Mouse (Mus musculus) heart, postnatal 36 days (tissue): ENCODE data around the gene Fyn. TPM values are rescaled to one million over a fixed set of nuclear protein-coding genes. Genes with fewer than 3 reads are reported as not detected.

Source experiments
- DNase-seq, 2 experiments: peaks; one replicate each; pipeline ENCODE4 v3.0.0; 2021 to 2022
- intact Hi-C: fragments of 180-260 bp; cut with DNase I; formaldehyde crosslinking; loops from one replicate; pipeline ENCODE4 v1.15.1; 2025
- total RNA-seq, 2 experiments: library from RNA; stranded (reverse); gene quantifications; 2 replicates each; pipeline ENCODE4 v1.2.3; 2021

Gene Fyn
- total RNA-seq, 2 experiments from 2014 or later, result 32.1 to 35.1 TPM

DNA sequence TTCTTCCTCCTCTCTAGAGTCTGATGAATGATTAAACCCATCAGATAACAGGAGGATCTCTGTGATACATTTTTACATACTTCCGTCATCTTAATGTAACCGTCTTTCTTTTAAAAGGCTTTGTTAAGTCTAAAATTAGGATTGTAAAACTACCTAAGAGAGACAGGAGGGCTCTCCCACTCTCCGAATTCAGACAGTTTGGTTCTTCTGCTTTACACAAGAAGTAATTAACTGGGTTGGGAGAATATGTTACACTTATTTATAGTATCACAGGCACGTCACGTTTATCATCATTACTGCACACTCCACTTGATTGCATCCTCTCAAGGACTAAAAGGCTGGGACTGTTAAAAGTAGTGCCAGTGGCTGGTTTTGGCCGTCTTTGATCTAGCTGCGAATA, 40.9 kb downstream of the Fyn start:
- no peak for DNase-seq
- intact Hi-C loops, result loop anchor here (5.0 kb wide), 2 partner anchors 37 to 43 kb away; no protein-coding TSS in a partner anchor

DNA sequence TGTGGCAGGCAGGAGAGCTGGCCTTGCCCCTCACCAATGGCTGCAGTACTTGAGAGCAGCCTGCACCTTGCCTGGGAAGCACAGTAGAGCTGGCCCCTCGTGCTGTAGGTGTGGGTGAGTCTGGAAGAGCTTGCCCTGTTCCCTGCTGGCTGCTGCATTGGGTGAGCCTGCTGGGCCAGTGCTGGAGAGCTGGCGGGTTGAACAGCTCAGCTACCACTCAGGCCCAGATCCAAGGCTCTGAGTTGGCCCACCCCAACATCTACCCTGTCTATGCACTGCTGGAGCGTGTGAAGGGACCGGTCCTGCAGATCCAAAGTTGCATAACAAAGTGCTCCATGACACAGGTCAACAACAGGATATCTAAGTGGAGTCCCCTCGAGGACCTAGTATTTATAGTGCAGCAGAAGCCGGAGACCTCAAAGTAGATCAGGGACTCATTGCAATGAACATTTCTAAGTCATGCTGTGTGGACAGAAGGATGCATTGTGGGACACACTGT, 41.5 kb downstream of the Fyn start:
- DNase-seq, result no peak
- intact Hi-C loops, result no loop called here

DNA sequence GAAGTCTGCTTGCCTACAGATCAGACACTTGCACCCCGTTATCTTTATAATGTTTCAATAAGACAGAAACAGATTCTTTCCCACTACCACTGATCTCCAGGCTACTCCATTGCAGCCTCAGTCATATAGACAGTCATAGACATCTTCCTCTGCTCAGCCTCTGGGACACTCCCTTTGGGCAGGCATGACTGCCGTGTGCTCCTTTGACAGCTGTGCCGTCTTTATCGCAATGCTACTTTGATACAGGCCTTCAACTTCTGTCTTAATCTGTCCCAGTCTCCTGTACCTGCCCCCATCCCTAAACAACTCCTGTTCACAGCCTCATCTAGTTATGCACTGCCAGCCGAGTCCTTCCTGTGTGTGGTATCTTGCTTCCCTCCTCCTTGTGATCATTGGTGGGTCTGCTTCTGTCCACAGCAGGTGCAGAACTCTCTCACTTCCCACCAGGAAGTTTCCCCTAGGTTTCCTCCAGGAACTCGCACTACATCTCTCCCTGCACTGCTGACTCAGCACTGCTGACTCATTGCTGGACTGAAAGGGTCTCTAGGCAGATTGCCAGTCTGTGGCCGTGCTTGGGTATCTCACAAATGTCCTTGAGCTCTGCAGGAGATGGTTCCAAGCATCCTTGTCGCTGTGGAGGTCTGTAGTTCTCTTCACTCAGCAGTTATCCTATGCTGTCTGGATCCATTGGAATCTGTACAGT, 43.4 kb downstream of the Fyn start:
- intact Hi-C loops, result no loop called here
- DNase-seq, result no peak

DNA sequence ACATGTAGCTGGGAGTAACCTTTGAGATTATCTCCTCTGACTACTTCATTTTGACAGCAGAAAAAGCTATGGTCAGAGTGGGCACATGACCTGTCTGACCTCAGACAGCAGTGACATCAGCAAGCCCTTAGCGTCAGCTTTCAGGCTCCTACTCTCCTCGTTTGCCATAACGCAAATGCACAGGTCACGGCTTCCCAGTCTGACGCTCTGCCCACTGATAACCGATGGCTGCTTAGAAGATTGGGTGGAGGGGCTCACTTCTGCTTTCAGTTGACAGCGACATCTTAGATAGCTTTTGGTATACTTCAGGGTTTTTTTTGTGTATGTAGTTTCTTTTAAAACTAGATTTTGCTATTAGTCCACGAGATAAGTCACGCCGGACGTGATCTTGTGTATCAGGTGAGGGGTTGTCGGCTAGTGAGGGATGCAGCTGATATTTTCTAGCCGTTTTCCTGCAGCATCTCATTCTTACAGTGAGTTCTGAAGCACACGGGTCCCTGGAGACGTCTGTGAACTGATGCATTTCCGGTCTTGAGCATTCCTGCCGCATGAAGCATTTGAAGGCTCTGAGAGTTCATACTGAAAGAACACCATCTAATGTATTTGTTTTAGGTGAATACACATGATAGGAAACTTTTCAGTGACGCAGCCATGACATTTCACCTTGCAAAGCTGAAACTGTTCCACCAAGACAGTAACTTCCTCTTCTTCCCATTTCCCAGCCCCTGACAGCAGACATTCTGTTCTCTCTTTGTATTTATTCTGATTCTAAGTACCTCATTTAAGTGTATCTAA, 44.4 kb downstream of the Fyn start:
- intact Hi-C loops, result no loop called here
- DNase-seq, result peak in 1 of 2 experiments; percentile 29

DNA sequence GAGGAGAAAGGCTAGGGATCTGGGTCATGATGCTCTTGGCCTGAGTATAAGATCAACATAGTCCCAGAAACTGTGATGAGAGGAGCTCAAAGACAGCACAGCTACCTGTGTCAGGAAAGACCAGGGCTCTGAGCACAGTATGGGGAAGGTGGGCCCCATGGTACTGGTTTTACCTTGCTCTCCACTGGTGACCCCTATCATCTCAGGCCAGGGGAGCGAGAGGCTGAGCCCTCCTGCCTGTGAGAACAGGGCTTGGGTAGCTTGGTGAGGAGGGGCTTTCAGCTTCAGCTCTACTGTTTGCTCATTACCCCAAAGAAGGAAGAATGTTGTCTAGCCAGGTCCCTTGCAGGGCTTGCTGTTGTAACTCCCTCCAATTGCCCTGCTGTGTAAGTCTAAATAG, 45.4 kb downstream of the Fyn start:
- no peak for DNase-seq
- intact Hi-C loops, result no loop called here

DNA sequence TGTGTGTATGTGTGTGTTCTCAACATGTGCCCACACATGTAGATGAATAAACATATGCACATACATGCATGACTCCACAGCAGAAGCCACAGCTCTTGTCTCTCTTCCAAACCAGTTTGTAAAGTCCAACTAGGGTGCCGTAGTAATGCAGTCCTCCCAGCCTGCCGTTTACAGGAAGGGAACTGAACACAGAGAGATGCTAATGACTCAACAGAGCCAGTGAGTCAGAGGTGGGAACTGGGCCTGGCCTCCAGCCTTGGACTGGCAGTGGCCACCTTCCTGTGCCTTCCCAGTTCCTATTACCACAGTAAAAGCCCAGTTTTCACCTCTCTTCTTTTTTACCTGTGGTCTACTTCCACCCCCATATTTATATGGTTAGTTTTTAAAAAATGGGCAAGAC, 46.9 kb downstream of the Fyn start:
- DNase-seq, result peak; percentile 31 to 37

DNA sequence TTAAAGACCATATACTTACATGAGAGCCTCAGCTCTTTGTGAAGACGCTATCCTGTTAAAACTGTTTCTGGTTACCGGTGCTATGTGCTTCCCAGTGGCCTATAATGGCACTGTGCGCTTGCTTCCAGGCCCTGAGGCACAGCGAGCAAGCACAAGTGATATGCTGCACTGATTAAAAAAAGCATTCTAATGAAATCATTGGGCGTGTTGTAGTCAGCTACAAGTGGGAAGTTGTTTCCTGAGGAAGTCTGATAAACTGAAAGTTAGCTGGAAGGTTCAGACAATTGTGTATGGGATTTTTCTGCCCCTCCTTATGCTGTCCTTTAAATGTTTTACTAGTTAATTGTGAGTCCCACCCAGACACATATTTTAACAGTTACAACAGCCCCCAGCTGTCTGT, 49.0 kb downstream of the Fyn start:
- DNase-seq, result peak in 1 of 2 experiments; percentile 33
- intact Hi-C loops, result no loop called here

More for the DNA sequence above, 46.9 kb downstream of the Fyn start:
- intact Hi-C loops, result no loop called here

DNA sequence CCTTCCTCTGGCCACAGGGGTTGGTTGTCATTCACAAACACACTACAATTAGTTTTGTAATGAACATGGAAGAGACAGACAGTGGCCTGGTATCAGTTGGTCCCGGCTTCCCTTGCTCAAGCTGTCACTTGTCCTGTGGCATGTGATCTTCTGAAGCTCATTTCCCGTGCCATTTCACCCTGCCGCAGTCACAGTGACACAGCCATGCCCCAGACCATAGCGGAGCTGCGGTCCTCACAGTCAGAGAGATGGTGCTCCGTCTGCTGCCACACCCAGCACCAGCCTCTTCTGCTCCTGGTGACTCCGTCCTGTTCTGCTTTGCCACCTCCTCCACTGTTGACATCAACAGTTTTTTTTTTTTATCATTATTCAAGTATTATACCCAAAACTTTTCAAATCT, 49.7 kb downstream of the Fyn start:
- DNase-seq, result no peak
- intact Hi-C loops, result no loop called here

DNA sequence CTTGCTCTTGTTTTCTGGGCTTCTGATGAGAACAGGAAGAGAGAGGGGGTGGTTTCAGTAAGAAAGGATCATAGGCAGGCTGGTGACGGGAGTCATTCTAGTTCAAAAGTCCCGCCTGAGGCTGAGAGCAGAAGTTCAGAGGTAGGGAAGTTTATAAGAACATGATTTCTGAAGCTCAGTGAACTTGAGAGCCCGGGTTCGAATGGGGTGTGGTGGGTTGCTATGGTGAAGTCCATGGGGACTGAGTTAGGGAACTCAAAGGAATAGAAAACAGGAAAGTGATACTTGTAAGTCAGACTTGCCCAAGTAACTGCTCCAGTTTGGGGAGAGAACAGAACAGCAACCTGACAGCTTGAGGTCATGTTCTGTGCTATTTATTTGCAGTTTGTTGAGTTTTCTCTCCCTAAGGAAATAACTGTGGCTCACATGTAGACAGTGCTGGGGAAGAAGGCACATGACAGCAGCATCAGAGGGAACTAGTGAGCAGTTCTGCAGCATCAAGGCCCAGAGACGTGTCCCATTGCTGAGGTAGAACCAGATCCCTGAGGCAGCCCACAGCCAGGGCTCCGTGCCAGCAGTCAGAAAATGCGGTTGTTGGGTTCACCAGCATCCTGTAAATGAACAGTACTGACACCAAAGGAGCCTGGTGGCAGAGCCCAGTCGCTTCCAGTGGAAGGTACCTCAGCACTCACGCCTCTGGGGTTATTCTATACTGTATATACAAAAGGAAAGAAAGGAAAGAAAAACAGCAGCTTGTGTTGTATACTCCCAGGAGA, 52.4 kb downstream of the Fyn start:
- DNase-seq, result peak in 1 of 2 experiments; percentile 57
- intact Hi-C loops, result no loop called here

DNA sequence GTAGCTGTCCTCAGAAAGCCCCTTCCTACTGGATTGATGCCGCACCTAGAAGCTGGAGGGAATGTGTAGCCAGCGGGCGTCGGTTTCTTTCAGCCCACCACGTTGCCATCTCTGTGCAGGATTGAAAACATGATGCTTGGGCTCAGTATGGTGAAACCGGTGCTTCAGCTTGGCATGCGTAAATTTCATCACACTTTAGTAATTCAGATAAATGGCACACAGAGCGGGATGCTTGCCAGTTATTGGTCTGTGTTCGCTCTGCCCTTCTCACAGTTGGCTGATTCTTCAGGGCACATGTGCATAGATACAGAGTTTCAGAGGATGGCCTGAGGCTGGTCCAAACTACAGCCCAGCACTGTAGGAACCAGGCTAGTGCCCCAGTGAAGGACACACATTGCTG, 53.1 kb downstream of the Fyn start:
- DNase-seq, result no peak
- intact Hi-C loops, result no loop called here

DNA sequence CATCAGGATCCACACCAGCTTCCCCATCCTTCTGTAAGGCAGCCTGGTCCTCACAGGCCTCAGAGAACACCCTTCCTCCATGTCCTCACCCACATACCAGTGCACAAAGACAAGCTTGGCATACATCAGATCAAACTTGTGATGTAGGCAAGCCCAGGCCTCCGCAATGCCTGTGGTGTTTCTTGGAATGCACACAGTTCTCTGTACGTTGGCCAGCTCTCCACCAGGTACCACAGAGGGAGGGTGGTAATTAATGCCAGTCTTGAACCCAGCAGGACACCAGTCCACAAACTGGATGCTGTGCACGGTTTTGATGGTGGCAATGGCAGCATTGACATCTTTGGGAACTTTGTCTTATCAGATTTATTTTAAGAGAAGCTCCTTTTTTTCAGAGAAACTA, 56.0 kb downstream of the Fyn start:
- intact Hi-C loops, result loop anchor here (2.0 kb wide), 1 partner anchor 14 kb away; no protein-coding TSS in a partner anchor
- no peak for DNase-seq

DNA sequence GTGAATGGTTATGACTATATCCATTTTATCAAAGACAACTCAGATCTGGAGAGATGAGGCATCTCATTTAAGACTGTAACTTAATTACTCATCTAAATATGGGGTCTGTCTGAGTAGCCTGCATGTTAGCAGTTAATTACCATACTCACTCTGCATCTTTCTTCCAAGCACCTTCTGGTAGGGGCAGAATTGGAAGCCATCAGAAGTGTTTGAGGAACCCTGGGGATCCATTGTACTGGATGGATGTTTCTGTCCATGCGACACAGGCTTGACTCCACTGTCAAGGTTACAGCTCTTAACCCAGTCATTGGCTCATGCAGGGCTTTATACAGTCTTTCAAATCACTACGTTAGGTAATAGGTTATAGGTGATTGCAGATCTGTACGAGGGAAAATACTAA, 57.4 kb downstream of the Fyn start:
- DNase-seq, result no peak

DNA sequence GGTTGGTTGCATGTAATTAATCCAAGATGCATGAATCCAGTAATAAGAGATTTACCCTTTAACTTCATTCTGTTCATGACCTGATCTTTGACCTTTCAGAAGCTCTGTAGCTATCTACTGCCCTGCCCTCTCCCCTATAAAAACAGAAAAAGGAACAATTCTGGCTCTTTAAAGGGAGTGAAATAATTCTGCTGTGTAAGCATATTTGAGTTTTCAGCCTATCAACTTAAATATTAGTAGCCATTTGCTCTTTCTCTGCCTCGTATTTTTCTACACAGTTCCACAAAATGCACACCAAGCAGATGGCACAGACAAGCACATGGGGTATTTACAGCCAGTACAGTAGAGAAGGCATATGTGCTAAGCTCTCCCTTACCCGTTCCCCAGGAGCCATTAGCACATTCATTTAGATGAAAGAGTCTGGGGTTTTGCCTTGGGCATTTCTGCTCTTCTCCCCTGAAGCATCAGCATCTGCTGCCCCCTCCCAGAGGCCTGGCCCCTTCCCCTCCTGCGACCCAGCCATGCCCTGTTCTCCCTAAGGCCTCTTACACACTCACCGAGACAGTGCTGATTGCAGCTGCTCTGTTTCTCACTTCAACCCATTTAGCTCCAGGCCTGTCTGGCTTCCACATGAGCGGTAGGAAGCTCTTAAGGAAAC, 58.3 kb downstream of the Fyn start:
- DNase-seq, result no peak
- intact Hi-C loops, result no loop called here

More for the DNA sequence above, 57.4 kb downstream of the Fyn start:
- intact Hi-C loops, result no loop called here

DNA sequence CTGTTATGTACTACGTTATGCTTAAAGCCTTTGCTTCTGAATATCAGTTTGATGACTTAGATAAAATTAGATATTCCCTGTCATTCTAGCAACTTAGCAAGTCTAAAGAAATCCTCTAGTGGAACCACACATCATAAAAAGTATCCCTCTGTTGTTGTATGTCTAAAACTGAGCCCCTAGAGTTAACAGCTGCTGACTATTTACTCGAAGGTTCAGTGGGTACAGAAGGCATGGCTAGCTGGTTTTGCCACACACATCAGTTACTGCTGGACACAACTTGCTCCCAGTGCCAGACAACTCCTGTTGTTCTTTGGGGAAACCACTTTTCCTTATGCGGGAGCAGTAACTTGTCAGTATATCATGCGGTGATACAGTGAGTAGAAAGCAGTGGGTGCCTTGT, 61.0 kb downstream of the Fyn start:
- DNase-seq, result no peak
- intact Hi-C loops, result no loop called here

DNA sequence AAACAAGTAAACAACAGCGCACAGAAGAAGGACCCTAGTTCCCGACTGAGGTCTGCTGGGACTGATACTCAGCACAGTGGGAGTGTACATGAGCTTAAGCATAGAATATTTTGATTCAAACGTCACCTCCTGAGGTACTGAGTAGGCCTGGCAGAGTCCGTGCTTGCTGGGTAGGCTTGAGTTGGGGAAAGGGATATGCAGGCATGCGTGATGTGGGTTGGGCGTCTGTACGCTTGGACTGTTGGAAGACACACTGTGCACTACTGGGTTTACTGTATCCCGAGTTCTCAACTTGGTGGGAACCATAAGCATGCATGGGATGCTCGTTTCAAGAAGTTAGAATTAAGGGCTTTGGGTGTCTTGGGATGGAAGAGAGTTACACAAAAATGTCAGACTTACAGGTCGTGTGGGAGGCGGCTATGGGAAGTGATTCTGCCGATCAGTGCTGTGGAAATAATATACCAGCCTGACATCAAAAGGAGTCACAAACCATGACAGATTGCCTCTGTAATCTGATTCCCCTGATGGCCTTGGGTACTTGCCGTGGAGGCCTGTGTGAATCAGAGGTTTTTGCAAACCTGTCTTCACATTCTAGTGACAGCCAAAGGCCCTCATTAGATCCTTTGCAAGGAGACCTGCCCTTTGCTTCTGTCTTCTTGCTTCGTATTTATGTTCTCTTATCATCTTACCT, 61.6 kb downstream of the Fyn start:
- no peak for DNase-seq
- intact Hi-C loops, result no loop called here

DNA sequence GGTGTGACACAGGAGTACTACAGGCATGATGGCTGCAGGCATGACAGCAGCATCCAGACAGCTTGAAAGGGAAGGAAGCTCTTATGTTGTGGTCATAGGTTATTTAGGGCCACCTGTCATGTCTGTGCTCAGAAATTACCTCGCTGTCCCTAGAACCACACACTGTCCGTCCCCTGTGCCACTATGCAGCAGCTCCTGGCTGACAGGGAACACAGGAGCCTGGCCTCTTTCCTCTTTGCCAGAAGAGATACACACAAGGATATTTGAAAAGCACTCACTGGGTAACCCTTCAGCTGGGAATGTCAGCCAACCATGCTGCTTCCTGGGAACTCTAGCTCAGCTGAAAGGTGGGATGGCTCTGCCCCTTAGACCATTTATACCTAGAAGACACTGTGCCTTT, 62.6 kb downstream of the Fyn start:
- intact Hi-C loops, result no loop called here
- no peak for DNase-seq

DNA sequence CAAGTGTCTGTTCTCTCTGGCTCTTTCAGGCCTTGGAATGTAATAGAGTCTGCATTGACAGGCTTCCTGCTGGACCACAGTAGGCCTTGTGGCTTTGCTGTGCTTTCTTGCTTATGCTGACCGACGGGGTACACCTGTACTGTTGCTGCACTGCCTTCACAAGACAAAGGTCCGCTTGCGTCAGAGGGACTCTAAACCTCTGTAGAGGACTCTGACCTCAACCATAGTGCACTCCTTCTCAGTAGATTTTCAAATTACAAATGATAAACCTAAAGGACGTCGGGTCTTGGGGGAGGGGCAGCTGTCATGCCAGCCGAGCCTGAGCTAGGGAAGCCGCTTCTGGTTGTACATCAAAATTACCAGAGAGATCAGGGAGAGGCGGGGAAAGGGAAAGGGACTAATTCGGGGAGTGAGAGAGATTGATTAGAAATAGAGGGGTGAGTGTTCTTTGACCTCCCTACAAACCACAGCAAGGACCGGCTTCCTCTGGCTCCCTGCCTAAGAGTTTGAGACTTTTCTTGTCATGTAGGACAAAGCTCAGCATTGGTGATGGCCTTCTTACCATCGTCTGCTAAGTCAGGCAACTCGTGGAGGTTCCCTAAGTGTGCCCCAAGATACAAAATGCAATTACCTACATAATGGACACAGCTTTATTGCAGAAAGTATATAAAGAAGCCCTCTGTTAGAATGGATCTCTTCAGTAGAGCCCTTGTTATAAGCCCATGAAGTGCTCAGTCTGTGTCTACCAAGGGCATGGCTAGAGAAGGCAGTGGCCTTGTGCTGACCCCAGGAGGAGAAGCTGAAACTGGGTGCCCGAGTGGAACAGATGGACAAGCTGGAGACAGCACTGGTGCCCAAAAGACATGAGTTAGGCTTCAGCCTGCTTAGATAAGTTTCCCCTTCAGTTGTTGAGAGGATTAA, 64.3 kb downstream of the Fyn start:
- no peak for DNase-seq
- intact Hi-C loops, result no loop called here

DNA sequence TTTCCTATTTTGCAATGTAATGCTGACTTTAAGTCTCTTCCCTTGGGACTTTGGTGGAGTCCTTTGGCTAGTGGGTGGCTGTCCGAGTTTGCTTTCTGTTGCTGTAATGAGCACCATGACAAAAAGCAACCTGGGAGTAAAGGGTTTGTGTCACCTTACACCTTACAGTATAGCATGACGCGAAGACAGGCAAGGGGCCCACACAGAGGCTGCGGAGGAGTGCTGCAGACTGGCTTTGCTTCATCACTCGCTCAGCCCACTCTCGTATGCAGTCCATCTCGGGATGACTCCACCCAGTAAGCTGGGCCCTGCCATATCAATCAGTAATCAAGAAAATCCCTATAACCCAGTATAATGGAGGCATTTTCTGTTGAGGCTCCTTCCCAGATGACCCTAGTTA, 65.2 kb downstream of the Fyn start:
- intact Hi-C loops, result no loop called here
- no peak for DNase-seq
